Mouse (Mus musculus): ENCODE measurements at regions not wholly inside any gene's neighbourhood (a gene's known extent, or its start where the extent isn't known, plus 50 kb on each side); places are given as distances from the start of the nearest gene placed in this dataset.

- TF ChIP-seq CTCF (IDR thresholded peaks at IDR 0.05), result no peak
- TF ChIP-seq POLR2A (IDR thresholded peaks at IDR 0.05; ENCODE audit: insufficient read depth, low read depth, low read length), result no peak
These were observed 496.4 kb upstream of the Cdh11 start for GRCm38 (mm10) chr8:103281801-103282200.

Measured in heart, adult 2 months (tissue).